Mouse (Mus musculus) thymus, adult 2 months (tissue): ENCODE data around the gene Mia2.

Experiments
- CTCF ChIP-seq: fragments of 200-500 bp; IDR thresholded peaks from 2 replicates; pipeline ENCODE4 v1.5.1; 2012; ENCODE audit warnings: mild to moderate bottlenecking, control low read depth, low read length, moderate library complexity, borderline replicate concordance; ENCODE audit not compliant: control insufficient read depth, poor library complexity, insufficient read depth; ENCODE audit errors: extremely low read depth
- POLR2A ChIP-seq: fragments of 200-500 bp; IDR thresholded peaks from 2 replicates; pipeline ENCODE4 v1.6.1; 2012; ENCODE audit warnings: mild to moderate bottlenecking, low read length, control low read depth, moderate library complexity; ENCODE audit not compliant: control insufficient read depth, poor library complexity, insufficient read depth; ENCODE audit errors: extremely low read depth

DNA sequence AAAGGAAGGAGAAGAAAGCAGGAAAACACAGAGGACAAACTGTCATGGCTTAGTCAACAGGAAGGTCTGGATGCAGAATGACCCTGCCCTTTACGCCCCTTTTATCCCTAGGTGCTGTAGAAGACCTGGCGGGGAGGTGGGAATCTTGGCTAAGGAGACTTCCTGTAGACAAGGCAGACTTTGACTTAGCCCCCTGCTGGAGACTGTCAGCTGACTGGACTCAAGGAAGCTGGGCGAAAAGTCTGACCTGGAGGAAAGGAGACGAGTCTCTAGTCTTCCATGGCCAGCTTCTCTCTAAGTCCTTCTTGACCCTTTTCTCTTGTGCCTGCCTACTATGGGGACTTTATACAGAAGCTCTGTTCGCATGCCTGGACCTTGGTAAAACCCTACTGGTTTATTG, 11.2 kb upstream of the Mia2 start:
- TF ChIP-seq CTCF (no peak), POLR2A (no peak)
